Mouse (Mus musculus) pancreas, adult 10 weeks (tissue): ENCODE results near the gene Tsfm. TPM values are rescaled to one million over a fixed set of nuclear protein-coding genes. Genes with fewer than 3 reads are reported as not detected.

Source experiments
- polyA plus RNA-seq: library from polyadenylated mRNA; stranded (reverse); fragments of 350-450 nt; fragmentation: Illumina TruSeq; extraction: RNeasy Lipid Tissue Mini Kit (QIAGEN cat#74804); gene quantifications from one replicate; pipeline ENCODE4 v1.2.3, GENCODE M21; 2015; ENCODE audit warnings: low read depth, low replicate concordance; ENCODE audit not compliant: insufficient read depth

Tsfm gene
- 16.1 TPM for polyA plus RNA-seq

DNA sequence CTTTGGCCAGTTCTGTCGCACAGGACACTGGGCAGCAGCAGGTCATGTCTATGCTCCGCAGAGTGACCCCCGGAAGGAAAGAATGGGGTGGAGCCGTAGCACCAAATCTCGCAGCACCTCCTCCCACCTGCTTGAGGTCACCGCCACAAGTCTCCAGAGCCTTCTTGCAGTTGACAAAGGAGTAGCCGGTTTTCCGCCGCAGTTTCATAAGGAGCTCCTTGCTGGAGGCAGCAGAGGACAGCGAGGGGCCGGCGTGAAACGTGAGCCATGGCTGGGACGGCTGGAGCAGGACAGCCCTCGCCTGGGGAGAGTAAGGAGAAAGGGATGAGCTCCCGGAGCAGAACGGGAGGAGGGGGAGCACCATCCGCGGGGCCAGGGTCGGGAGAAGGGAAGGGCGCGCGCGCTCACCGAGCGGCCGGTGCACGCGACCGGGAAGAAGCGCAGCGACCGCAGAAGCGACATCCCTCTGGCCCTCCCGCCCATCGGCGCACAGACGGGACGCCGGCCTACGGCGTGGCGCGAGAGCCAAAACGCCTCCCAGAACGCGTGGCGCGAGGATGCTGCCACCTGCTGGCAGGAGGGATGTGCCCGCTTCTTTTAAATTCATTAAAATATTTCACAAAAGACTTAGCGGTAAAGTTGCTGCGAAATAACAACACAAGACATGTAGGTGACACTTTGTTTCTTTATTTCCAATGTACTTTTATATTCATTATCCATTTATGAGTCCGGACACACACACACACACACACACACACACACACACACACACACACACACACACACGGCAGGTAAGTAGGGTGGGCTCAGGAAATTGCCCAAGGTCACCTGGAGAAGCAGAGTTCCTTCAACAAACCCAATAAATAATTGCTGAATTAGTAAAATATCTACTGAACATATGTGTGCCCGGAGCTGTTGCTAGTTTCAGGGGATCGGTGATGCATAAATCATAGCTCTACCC lies at the start of gene Tsfm:
Tsfm (minus strand) TSS at position 505 of the 961 bp plus-strand sequence.

DNA sequence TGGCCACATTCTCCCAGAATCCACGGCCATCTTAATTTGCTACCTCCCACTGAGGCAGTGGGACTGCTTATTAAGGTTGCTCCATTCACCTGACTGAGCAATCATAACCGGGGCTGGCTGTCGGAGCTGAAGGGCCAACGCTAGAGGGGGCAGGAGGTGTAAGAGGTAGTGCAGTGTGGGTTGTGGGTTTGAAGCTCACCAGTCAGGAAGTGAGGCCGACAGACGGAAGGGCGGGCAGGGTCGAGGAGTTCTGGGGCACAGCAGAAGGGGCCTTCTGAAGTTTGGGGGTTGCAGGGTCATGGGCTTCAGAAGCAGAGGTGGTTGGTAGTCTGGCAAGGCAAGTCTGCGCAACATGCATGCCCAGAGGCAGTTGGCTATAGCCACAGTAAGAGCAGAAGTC lies 44.4 kb upstream of the Tsfm start, which contains the start of gene Agap2:
Agap2 (plus strand) TSS at position 205 of the 400 bp plus-strand sequence.

GRCm38 (mm10) chr10:127070190-127071121 lies 39.8 kb upstream of the Tsfm start, which contains the start of gene Tspan31:
Gene Tspan31, minus strand, starts transcription at chr10:127070264.

DNA sequence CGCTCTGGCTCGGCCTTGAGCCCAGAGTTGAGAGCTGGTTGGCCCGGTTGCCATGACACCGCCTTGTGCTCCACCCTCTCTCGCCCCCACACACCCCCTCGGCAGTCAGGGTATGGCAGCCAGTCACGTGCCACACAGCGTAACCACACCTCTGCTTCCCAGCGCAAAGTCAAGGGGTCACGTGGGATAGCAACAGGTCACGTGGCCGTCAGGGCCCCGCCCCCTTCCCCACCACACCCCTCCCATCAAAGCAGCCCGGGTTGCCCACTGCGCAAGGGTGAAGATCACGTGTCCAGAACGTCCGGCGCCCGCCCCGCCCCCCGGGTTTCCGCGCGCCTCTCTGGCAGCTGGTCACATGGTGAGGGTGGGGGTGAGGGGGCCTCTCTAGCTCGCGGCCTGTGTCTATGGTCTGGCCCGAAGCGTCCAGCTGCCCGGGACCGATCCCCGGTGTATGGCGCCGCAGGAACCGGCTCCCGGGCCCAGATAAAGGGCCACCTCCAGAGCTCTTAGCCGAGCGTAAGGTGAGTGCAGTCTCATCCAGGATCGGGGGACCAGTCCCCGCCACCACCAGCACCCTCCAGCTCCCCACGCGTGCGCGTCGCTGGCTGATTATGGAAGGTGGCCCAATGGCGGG lies 32.7 kb upstream of the Tsfm start, which contains the start of gene Cdk4:
Cdk4 (plus strand) TSS at position 296 of the 634 bp plus-strand sequence.

GRCm38 (mm10) chr10:127059968-127060916 lies 29.6 kb upstream of the Tsfm start, which contains the start of gene March9:
Gene March9, minus strand, starts transcription at chr10:127060184.

GRCm38 (mm10) chr10:127047954-127048353 lies 17.3 kb upstream of the Tsfm start, which contains the start of gene Cyp27b1:
Gene Cyp27b1, plus strand, starts transcription at chr10:127048250.

DNA sequence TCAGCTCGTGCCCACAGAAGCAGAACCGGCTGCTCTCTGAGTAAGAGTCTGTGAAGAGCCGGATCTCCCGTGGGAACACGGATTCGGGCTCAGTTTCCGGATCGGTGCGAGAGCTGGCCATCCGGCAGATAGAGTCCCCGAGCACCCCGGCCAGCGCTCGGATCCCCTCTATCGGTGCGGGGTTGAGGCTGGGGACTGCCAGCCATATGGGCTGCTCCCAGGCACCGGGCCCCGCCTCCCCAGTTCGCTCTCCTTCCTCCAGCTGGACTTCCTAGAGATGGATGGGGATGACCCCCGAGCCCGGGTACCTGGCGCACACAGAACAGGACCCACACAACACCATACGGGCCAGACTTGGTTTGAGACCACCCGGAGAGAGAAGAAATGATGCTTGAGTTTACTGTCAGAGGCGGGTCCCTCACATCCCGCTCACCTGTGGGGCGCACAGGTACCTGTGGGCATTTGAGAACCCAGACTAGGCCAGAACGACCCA lies 10.7 kb upstream of the Tsfm start, which contains the start of the genes Mettl1 and Eef1akmt3:
Mettl1 (plus strand) TSS at position 141 of the 493 bp plus-strand sequence.
Eef1akmt3 (minus strand) TSS at position 240 of the 493 bp plus-strand sequence.

DNA sequence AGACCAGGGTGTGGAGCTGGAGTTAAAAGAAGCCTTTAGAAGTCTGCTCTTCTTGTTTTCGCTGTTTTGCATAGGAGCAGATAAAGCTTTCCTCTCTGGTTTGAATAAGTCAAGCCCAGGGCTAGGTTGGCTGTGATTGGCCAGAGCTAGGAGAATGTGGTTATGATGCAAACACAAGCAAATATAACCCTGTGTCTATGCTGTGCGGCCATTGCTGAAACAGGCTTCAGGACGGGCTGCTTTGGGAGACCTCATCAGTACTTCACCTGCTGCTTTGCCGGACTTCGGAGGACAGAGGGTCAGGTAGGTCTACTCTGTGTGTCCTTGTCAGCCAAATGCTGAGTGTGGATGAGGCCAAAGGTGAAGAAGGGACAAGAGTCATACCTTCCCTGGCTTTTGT lies 30.1 kb downstream of the Tsfm start, which contains the start of gene Avil:
Avil (plus strand) TSS at position 181 of the 400 bp plus-strand sequence.

DNA sequence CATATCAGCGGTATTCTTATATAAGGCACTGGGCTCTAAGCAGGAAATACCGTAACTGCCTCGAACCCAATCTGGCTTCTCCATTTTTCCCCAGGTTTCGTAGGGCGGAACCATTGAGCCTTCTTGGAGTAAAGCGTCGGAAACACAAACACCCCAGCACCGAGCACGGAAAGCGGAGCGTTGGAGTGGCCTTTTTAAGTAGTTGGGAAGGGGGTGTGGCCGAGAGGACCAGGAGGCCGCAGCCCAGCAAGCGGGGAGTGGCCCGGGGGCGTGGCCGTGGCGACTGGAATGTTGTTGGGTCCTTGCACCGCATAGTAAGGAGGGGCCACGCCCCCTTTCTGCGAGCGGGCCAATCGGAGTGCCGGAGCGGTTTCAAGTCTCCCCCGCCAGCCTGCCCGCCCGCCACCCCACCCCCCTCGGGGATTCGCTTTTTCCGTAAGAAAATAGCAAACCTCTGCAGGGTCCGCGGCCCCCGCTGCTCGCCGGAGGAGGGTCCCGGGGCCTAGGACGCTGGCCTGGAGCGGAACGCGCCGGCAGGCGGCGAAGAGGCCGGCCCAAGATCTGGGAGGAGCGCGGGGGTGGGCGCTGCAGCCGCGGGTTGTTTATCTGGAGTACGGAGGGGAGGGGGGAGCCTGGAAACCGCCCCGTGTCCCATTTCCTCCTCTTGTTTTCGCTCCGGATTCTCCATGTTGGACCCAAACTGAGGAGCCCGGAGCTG lies 52.2 kb downstream of the Tsfm start, which contains the start of gene Ctdsp2:
Ctdsp2 (plus strand) TSS at position 441 of the 718 bp plus-strand sequence.

Other genes with a start within 250 kb of the Tsfm start
- 1.00 TPM for gene Atp23, start 129.5 kb downstream of the Tsfm start, polyA plus RNA-seq
- gene Ctdsp2, start 52.1 kb downstream of the Tsfm start, polyA plus RNA-seq, result 33.0 TPM
- 0.79 TPM for gene Avil, start 30.1 kb downstream of the Tsfm start, polyA plus RNA-seq
- gene Mettl1, start 10.6 kb upstream of the Tsfm start, polyA plus RNA-seq, result 22.3 TPM
- 3.7 TPM for gene Eef1akmt3, start 10.7 kb upstream of the Tsfm start, polyA plus RNA-seq
- gene Cyp27b1, start 17.4 kb upstream of the Tsfm start, polyA plus RNA-seq, result 0.44 TPM
- 2.3 TPM for gene March9, start 29.3 kb upstream of the Tsfm start, polyA plus RNA-seq
- gene Cdk4, start 32.7 kb upstream of the Tsfm start, polyA plus RNA-seq, result 51.8 TPM
- 26.9 TPM for gene Tspan31, start 39.4 kb upstream of the Tsfm start, polyA plus RNA-seq
- 0.92 TPM for gene Agap2, start 44.4 kb upstream of the Tsfm start, polyA plus RNA-seq
- gene Os9, start 90.3 kb upstream of the Tsfm start, polyA plus RNA-seq, result 60.9 TPM
- 30.8 TPM for gene B4galnt1, start 134.4 kb upstream of the Tsfm start, polyA plus RNA-seq
- gene Slc26a10, start 149.8 kb upstream of the Tsfm start, polyA plus RNA-seq, result 3.4 TPM
- 10.8 TPM for gene Arhgef25, start 159.2 kb upstream of the Tsfm start, polyA plus RNA-seq
- 29.3 TPM for gene Dtx3, start 164.9 kb upstream of the Tsfm start, polyA plus RNA-seq
- 8.2 TPM for gene Pip4k2c, start 180.7 kb upstream of the Tsfm start, polyA plus RNA-seq
- 1.00 TPM for gene Kif5a, start 232.5 kb upstream of the Tsfm start, polyA plus RNA-seq
- gene Dctn2, start 235.5 kb upstream of the Tsfm start, polyA plus RNA-seq, result 36.2 TPM